Mouse (Mus musculus) frontal cortex, adult (tissue): ENCODE data around the gene Atp8b4.
"Not testable (repeated sequence)": the region's sequence is repeated elsewhere in the genome, so short reads cannot be mapped to it uniquely, and the experiment has no call there.

Source experiments
- ATAC-seq: cut with Nextera tagmentation; 2 replicates; pipeline ENCODE4 v1.9.2; 2017; ENCODE audit warnings: mild to moderate bottlenecking, moderate library complexity, mixed read lengths; ENCODE audit not compliant: low TSS enrichment

Gene Atp8b4

GRCm38 (mm10) chr2:126500521-126500920 is at the start of gene Atp8b4:
Atp8b4 (minus strand) TSS chr2:126500674.
- ATAC-seq = no peak

DNA sequence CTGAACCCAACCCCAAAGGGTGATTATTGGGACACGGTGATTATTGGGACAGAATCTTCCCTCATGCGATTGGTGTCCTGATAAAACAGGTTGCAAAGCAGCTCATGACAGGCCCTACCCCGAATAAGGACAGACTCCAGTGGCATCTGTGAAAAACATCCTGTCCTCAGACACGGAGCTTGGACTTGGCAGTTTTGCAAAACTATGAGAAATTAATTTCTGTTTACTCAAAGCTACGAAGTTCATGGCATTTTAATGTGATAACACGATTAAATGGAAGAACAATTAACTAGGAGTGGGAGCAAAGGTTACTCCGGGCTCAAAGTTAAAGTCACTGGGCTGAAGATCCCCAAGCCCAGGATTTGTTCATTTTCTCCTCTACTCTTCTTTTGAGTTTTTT is 49.2 kb upstream of the Atp8b4 start:
- ATAC-seq = no peak

GRCm38 (mm10) chr2:126546392-126546791 is 45.9 kb upstream of the Atp8b4 start:
- ATAC-seq = no peak

DNA sequence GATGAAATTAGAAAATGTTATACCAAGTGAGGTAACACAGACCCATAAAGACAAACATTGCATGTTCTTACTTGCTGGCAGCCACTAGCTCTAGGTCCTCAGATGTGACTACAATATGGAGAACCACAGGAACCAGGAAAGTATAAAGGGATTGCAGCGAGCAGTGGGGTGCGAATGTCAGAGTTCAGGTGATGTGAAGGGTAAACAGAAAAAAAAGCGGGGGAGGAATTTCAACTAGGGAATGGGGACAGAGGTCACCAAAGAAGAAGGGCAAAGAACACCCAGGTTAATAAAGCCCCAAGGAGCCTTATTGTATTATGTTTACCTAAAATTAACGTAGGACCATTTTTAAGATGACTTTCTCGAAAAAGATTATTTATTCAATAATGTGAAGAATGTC is 44.8 kb upstream of the Atp8b4 start:
- no peak for ATAC-seq

- ATAC-seq = peak; percentile 93
These were observed 41.7 kb upstream of the Atp8b4 start for GRCm38 (mm10) chr2:126542211-126542610.

GRCm38 (mm10) chr2:126540390-126540925 is 40.0 kb upstream of the Atp8b4 start:
- ATAC-seq = no peak

GRCm38 (mm10) chr2:126537654-126538053 is 37.2 kb upstream of the Atp8b4 start:
- ATAC-seq = no peak

DNA sequence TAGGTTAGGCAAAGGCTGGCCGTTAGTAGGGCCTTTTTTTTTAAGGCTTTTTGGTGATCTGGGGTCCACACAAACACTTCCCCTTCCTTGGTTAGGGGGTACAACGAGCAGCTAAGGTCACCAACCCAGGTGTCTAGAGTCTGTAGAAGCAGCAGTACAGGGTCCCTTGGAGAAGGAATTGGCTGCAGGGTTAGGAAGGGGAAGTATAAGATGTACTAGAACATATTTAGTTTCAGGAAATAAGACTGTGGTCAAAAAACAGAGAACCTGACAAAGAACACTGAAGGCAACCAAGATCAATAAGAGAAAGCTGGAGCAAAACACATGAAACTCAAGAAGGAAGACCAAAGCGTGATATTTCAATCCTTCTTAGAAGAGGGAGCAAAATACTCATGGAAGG is 30.1 kb upstream of the Atp8b4 start:
- ATAC-seq = no peak

DNA sequence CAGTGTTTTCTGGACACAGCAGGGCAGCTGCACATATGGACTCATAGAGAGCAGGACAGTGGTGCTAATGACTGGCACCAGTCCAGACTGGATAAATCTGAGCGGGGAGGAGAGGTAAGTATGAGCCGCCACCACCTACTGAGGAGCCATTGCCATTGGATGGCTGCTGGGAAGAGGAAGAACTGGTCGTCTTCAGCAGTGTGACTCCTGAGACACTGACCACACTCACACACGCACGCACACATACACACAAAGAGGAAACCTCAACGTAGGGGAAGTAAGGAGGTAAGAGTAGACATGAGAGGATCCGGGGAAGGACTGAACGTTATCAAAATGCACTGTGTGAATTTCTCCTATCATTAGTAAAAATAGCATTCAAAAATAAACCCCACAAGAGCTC is 27.0 kb upstream of the Atp8b4 start:
- ATAC-seq = no peak

DNA sequence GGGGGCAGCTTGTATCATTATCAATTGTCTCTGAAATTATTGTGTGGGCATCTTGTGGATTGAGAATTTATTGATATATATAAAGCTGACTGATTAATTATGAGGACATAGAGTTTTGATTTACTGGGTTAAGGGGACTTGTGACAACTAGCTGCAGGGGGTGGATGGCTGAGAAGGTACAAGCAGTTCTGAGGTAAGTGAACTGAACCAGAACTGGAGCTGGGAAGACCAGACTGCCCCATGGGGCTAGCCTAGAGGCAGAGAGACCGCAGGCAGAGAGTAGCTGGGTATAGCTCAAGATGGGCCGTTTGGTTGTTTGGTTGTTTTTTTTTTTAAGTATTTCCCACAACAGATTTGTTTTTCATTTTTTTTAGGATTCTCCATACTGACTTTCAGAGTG is 23.8 kb upstream of the Atp8b4 start:
- no peak for ATAC-seq

DNA sequence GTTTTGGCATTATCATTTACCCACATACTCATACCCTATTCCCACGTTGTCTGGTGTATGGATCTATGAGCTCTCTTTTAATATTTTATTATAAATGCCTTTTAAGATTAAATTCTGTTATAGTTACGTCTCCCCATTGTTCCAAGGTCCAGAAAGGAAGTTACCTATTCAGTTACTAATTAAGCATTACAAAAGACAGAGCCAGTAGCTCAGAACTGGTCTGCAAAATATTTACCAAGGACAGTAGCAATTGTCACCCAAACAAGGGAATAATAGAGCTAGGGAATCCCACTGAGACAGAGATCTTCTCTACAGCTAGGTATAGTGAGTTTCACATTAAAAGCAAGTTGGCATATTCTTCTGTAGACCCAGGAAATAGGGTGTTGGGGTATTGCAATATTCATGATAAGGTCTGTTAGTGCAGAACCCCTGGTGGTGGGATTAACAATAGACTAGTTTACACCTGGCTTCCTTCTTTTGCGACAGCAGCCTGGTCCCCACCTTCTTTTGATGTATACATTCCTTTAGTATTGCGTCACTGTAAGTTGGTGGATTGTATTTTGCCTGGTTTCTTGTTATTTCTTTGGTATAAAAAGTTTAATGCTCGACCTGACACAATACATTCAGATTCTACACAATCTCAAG is 22.7 kb upstream of the Atp8b4 start:
- not testable (repeated sequence) for ATAC-seq

DNA sequence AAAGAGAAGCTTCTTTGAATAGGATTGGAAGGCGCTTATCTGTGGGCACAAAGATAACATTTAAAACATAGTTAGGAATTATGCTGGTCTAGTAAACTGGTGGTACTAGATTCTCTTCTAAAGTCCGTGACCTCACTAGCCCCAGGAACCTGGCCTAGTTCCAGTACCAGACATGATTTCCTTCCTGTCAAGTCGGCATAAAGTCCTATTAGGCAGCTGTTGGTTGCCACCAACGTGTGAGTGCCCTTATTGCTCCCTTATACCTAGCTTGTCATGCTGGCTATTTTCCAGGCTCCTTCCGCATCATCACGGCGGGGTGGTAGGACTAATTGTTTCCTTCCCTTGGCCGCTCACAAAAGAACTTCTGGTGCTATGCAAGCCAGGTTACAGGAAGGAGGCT is 21.6 kb upstream of the Atp8b4 start:
- no peak for ATAC-seq

DNA sequence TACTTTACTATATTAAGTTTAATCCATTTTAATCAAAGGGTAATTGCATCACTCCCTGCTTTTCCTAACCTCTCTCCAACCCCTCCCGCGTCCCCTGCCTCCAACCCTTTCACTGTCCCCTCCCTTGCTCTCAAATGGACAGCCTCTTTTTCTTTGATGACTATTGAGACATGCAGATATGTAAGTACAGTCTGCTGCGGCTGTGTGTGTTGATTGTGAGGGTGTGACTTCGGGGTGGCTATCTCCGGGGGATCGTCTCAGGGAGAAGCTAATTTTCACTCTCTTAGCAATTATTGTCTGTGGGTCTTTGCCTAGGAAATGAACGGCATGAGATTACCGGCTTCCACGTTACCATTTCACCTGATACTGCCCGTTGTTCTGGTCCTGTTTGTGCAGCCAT is 21.0 kb upstream of the Atp8b4 start:
- ATAC-seq = no peak

DNA sequence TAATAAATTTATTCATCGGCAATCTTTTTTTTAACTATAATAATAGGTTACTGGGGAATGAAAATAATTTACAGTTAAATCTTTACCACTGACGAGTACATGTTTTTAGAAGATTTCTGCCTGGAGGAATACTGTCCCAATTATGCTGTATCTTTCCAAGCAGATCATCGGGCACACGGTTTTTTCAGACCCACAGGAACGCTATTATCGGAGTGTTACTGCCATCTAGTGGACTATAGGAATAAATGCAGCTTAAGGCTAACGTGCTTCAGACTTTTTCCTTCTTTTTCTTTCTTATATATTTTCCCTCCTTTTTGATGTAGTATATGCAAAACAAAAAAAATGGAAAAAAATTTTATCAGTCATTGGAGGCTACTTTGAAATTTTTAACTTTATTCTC is 20.4 kb upstream of the Atp8b4 start:
- ATAC-seq = peak; percentile 88

DNA sequence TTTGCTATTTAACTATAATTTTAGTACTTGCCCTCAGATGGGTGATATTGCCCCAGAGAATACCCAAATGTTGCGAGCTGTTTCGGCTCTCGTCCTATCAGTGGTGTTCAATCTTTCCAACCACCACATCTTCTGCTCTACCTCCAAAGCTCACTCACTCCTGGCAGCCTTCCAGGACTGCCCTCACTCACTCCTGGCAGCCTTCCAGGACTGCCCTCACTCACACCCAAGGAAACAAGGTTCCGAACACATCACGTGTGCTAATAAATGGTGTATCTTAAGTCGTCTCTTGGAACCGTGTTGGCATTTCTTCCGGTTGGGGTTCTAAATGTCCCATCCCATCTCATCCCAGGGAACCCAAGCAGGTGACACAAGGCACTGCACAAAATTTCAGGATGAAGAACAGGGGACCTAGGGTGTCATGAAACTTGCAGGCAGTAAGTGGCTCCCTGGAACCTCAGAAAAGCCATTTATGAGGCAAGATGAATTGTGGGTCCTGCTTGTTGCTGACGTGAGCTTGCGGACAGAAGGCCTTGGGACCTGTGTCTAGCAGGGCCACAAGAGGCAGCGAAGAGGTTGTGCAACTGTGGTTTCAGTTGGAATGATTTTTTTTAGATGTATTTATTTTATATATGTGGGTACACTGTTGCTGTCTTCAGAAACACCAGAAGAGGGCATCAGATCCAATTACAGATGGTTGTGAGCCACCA is 19.6 kb upstream of the Atp8b4 start:
- ATAC-seq = no peak

GRCm38 (mm10) chr2:126515069-126515826 is 14.8 kb upstream of the Atp8b4 start:
- no peak for ATAC-seq

DNA sequence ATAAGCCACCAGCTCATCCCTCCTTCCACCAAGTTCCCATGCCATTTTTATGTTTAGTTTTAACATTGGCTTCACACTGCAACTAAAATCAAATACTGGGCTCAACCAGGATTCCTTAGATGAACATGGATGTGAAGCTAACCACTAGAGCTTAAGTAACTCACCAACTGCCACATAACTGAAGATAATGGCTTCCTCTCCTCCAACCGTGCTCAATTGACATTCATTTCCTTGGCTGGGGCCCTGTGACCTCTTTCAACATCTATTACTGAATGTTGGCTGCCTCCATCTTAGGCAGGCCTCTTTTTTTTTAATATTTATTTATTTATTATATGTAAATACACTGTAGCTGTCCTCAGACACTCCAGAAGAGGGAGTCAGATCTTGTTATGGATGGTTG is 7.8 kb upstream of the Atp8b4 start:
- ATAC-seq = no peak

GRCm38 (mm10) chr2:126507477-126507876 is 7.0 kb upstream of the Atp8b4 start:
- ATAC-seq = no peak

DNA sequence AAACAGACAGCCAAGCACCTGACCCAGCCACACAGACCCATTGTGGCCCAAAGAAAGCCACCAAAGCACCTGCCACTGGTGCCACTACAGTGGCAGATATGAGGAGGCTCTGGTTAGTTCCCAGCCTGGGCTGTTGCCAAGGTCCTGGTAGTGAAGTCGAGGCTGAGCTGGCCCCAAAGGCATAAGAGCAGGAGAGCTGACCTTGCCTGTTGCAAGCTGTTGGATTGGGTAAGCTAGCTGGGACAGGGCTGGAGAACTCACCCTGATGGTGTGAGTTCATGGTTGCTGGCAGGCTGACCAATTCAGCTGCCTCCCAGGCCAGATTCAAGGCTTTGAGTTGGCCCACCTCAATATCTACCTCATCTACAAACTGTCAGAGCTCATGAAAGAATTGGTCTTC is 4.7 kb upstream of the Atp8b4 start:
- no peak for ATAC-seq

DNA sequence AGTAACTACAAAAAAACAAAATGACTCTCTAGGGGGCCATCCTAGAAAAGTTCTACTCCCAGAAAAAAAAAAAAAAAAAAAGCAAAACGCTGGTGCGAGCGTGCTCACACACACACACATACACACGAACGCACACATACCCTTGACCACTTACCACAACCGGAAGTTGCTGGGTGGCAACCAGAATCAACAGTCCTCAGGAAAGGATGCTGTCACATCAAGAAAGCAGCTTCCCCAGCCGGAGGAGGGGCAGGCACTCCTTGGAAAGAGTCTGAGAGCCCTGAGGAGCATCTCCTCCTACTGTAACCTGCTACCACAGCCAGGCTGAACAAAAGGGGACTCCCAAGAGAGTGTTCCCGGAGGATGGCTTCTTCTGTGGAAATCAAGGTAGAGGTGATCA is 744 bp downstream of the Atp8b4 start:
- no peak for ATAC-seq

DNA sequence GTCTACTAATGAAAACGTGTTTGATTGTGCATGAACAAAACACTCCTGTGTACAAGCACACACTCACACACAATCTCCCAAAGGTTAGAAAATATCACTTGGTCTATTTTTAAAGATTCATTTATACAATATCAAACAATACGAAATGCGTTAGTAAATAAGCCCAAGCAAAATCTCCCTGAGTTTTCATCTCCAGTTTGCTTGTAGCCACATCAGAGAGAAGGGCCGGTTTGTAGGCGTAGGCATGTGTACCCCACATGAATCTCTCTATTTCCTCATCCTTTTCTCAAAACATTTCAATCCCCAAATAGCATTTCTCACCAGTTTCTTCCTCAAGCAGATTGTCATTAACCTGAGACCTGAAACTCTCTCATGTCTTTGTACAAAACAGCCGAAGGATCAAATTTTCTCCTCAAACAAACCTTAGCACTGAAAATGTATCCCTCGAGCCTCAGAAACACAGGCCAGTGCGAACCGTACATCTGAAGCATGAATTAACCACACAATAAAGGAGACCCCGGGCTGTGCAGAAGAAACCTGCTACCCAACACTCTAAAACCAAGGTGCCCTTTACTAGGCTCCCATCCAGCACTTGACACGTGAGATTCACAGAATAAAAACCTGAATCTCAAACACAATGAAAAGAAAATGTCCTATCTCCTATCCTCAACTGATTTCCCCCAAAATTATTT is 1.6 kb downstream of the Atp8b4 start:
- no peak for ATAC-seq

- ATAC-seq = no peak
These were observed 3.6 kb downstream of the Atp8b4 start for GRCm38 (mm10) chr2:126496838-126497237.
